Mouse (Mus musculus): ENCODE data around the gene Trp53. TPM values are rescaled to one million over a fixed set of nuclear protein-coding genes. Genes with fewer than 3 reads are reported as not detected.
A peak's percentile ranks its signal among the peaks of the same experiment; 100 is the strongest.
"Not testable (repeated sequence)": the region's sequence is repeated elsewhere in the genome, so short reads cannot be mapped to it uniquely, and the experiment has no call there.

Gene Trp53
- polyA plus RNA-seq (2012; rRNA removed) = 22.1 TPM in 2 replicates

DNA sequence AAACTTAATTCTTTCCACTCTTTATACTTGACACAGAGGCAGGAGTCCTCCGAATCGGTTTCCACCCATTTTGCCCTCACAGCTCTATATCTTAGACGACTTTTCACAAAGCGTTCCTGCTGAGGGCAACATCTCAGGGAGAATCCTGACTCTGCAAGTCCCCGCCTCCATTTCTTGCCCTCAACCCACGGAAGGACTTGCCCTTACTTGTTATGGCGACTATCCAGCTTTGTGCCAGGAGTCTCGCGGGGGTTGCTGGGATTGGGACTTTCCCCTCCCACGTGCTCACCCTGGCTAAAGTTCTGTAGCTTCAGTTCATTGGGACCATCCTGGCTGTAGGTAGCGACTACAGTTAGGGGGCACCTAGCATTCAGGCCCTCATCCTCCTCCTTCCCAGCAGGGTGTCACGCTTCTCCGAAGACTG is at the start of gene Trp53, which contains the start of gene Wrap53:
Trp53 (plus strand) TSS at position 269 of the 424 bp plus-strand sequence.
Wrap53 (minus strand) TSS at position 165 of the 424 bp plus-strand sequence.
- peak; percentile 84; the same call in 1 of the 2 replicates for TF ChIP-seq POLR2A (IDR thresholded peaks at IDR 0.05; ENCODE audit: control insufficient read depth, low read depth, low read length)
- TF ChIP-seq CTCF (IDR thresholded peaks at IDR 0.05; ENCODE audit: control insufficient read depth, insufficient read depth, insufficient replicate concordance, low read depth, low read length) = no peak
- no peaks in the 10 kb centered on the region for H3K27me3 ChIP-seq (ENCODE audit: control insufficient read depth, insufficient read depth, low read length)
- peak within 1 kb of the TSS; percentile 89 for H3K27ac ChIP-seq (ENCODE audit: control insufficient read depth, insufficient read depth, low read depth, low read length)
- H3K4me1 ChIP-seq (ENCODE audit: control insufficient read depth, insufficient read depth, low read length) = peaks cover 16% of the 10 kb centered on the region
- peak within 1 kb of the TSS; percentile 91 for H3K4me3 ChIP-seq (ENCODE audit: control insufficient read depth, low read depth, low read length)
- H3K36me3 ChIP-seq (ENCODE audit: control insufficient read depth, insufficient read depth, low read length) = no peaks in the 10 kb centered on the region; the same call in 1 of the 2 replicates

DNA sequence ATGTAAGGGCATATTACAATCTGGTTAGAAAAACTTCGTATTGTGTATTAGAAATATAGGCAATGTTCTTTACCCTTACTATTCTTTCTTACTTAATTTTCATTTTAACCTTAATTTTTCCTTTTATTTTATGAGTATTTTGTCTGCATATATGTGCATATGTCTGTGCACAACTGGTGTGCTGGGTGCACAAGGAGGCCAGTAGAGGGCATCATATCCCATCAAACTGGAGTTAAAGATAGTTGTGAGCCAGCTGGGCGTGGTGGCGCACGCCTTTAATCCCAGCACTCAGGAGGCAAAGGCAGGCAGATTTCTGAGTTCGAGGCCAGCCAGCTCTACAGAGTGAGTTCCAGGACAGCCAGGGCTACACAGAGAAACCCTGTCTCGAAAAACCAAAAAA is 49.4 kb upstream of the Trp53 start:
- H3K27ac ChIP-seq (ENCODE audit: control insufficient read depth, insufficient read depth, low read depth, low read length); H3K27me3 ChIP-seq (ENCODE audit: control insufficient read depth, insufficient read depth, low read length); H3K4me3 ChIP-seq (ENCODE audit: control insufficient read depth, low read depth, low read length); H3K36me3 ChIP-seq (ENCODE audit: control insufficient read depth, insufficient read depth, low read length); H3K4me1 ChIP-seq (ENCODE audit: control insufficient read depth, insufficient read depth, low read length): not testable (repeated sequence)

DNA sequence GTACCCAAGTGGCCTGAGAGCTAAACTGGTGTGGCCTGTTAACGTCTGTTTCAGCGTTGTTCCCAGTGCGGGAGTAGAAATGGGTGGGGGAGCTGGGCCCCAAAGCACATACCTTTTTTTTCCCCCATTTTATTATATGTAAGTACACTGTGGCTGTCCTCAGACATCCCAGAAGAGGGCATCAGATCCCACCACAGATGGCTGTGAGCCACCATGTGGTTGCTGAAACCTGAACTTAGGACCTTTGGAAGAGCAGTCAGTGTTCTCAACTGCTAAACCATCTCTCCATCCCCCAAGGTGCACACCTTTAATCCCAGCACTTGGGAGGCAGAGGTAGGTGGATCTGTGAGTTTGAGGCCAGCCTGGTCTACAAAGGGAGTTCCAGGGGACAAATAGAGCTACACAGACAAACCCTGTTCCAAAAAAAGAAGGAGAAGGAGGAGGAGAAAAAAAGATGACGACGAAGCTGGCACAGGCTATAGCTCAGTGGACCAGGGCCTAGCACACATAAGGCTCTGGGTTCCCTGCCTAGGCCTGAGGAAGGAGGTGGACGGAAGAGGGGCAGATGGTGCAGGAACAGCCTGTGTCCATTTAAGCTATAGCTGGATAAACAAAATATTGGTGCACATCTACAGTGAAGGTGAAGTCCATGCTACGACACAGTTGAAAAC is 47.5 kb upstream of the Trp53 start:
- TF ChIP-seq CTCF (IDR thresholded peaks at IDR 0.05; ENCODE audit: control insufficient read depth, insufficient read depth, insufficient replicate concordance, low read depth, low read length) (no peak), POLR2A (IDR thresholded peaks at IDR 0.05; ENCODE audit: control insufficient read depth, low read depth, low read length) (no peak)
- no peaks in the 10 kb centered on the region for H3K4me1 ChIP-seq (ENCODE audit: control insufficient read depth, insufficient read depth, low read length)
- H3K27ac ChIP-seq (ENCODE audit: control insufficient read depth, insufficient read depth, low read depth, low read length) = no peak overlapping the region
- no peaks in the 10 kb centered on the region for H3K36me3 ChIP-seq (ENCODE audit: control insufficient read depth, insufficient read depth, low read length)
- no peaks in the 10 kb centered on the region for H3K27me3 ChIP-seq (ENCODE audit: control insufficient read depth, insufficient read depth, low read length)
- H3K4me3 ChIP-seq (ENCODE audit: control insufficient read depth, low read depth, low read length) = no peak overlapping the region

- Histone ChIP-seq H3K27me3 (ENCODE audit: control insufficient read depth, insufficient read depth, low read length) (no peaks in the 10 kb centered on the region), H3K4me1 (ENCODE audit: control insufficient read depth, insufficient read depth, low read length) (no peaks in the 10 kb centered on the region), H3K36me3 (ENCODE audit: control insufficient read depth, insufficient read depth, low read length) (no peaks in the 10 kb centered on the region), H3K27ac (ENCODE audit: control insufficient read depth, insufficient read depth, low read depth, low read length) (no peak overlapping the region), H3K4me3 (ENCODE audit: control insufficient read depth, low read depth, low read length) (no peak overlapping the region)
- TF ChIP-seq POLR2A (IDR thresholded peaks at IDR 0.05; ENCODE audit: control insufficient read depth, low read depth, low read length) (no peak), CTCF (IDR thresholded peaks at IDR 0.05; ENCODE audit: control insufficient read depth, insufficient read depth, insufficient replicate concordance, low read depth, low read length) (no peak)
Measured at GRCm38 (mm10) chr11:69534990-69535389, 45.2 kb upstream of the Trp53 start.

DNA sequence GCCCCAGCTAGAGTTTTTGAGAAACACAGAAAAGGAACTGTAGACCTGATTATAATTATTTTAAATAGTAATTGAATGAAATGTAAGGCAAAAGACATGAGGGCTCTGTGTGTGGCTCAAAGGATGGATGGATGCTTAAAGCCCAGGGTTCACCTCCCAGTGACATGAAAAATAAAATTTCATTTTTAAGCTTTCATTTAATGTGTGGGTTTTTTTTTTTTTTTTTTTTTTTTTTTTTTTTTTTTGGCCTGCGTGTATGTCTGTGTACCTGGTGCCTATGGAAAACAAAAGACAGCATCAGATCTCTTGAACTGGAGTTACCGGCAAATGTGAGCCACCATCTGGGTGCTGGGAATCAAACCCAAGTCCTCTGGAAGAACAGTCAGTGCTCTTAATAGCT is 39.5 kb upstream of the Trp53 start:
- Histone ChIP-seq H3K36me3 (ENCODE audit: control insufficient read depth, insufficient read depth, low read length) (peaks cover 1% of the 10 kb centered on the region; the same call in 1 of the 2 replicates), H3K4me3 (ENCODE audit: control insufficient read depth, low read depth, low read length) (no peak overlapping the region), H3K4me1 (ENCODE audit: control insufficient read depth, insufficient read depth, low read length) (peaks cover under 1% of the 10 kb centered on the region), H3K27me3 (ENCODE audit: control insufficient read depth, insufficient read depth, low read length) (no peaks in the 10 kb centered on the region), H3K27ac (ENCODE audit: control insufficient read depth, insufficient read depth, low read depth, low read length) (no peak overlapping the region)
- TF ChIP-seq POLR2A (IDR thresholded peaks at IDR 0.05; ENCODE audit: control insufficient read depth, low read depth, low read length) = no peak
- TF ChIP-seq CTCF (IDR thresholded peaks at IDR 0.05; ENCODE audit: control insufficient read depth, insufficient read depth, insufficient replicate concordance, low read depth, low read length) = no peak

GRCm38 (mm10) chr11:69541741-69542140 is 38.4 kb upstream of the Trp53 start:
- not testable (repeated sequence) for H3K36me3 ChIP-seq (ENCODE audit: control insufficient read depth, insufficient read depth, low read length); H3K27me3 ChIP-seq (ENCODE audit: control insufficient read depth, insufficient read depth, low read length); H3K4me1 ChIP-seq (ENCODE audit: control insufficient read depth, insufficient read depth, low read length); H3K4me3 ChIP-seq (ENCODE audit: control insufficient read depth, low read depth, low read length); H3K27ac ChIP-seq (ENCODE audit: control insufficient read depth, insufficient read depth, low read depth, low read length)

DNA sequence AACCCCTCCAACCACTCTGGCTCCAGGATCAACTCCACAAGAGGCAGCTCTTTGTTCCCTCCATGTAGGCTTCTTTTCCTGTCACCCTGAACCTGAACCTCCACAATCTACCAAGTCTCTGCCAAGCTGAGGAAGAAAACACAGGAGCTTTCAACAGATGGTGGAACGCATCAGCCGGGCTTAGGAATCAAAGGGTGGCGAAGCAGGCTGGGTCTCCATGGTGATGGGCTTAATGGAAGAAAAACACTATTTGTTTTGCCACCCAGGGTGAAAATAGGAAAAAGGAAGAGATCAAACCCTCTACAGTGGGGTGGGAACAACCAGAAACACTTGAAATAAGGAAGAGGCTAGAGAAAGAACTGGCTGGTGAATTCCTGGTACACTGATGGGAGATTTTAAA is 36.6 kb upstream of the Trp53 start:
- H3K36me3 ChIP-seq (ENCODE audit: control insufficient read depth, insufficient read depth, low read length) = peaks cover 1% of the 10 kb centered on the region; the same call in 1 of the 2 replicates
- no peaks in the 10 kb centered on the region for H3K27me3 ChIP-seq (ENCODE audit: control insufficient read depth, insufficient read depth, low read length)
- peak overlapping the region; percentile 44; the same call in 1 of the 2 replicates for H3K27ac ChIP-seq (ENCODE audit: control insufficient read depth, insufficient read depth, low read depth, low read length)
- TF ChIP-seq CTCF (IDR thresholded peaks at IDR 0.05; ENCODE audit: control insufficient read depth, insufficient read depth, insufficient replicate concordance, low read depth, low read length) = no peak
- no peak for TF ChIP-seq POLR2A (IDR thresholded peaks at IDR 0.05; ENCODE audit: control insufficient read depth, low read depth, low read length)
- peak overlapping the region; percentile 54 for H3K4me3 ChIP-seq (ENCODE audit: control insufficient read depth, low read depth, low read length)
- H3K4me1 ChIP-seq (ENCODE audit: control insufficient read depth, insufficient read depth, low read length) = peaks cover 14% of the 10 kb centered on the region

- H3K27me3 ChIP-seq (ENCODE audit: control insufficient read depth, insufficient read depth, low read length) = no peaks in the 10 kb centered on the region
- peak overlapping the region; percentile 66 for H3K4me3 ChIP-seq (ENCODE audit: control insufficient read depth, low read depth, low read length)
- peaks cover 18% of the 10 kb centered on the region for H3K4me1 ChIP-seq (ENCODE audit: control insufficient read depth, insufficient read depth, low read length)
- TF ChIP-seq POLR2A (IDR thresholded peaks at IDR 0.05; ENCODE audit: control insufficient read depth, low read depth, low read length) = no peak
- TF ChIP-seq CTCF (IDR thresholded peaks at IDR 0.05; ENCODE audit: control insufficient read depth, insufficient read depth, insufficient replicate concordance, low read depth, low read length) = no peak
- H3K27ac ChIP-seq (ENCODE audit: control insufficient read depth, insufficient read depth, low read depth, low read length) = peak overlapping the region; percentile 33
- peaks cover 1% of the 10 kb centered on the region; the same call in 1 of the 2 replicates for H3K36me3 ChIP-seq (ENCODE audit: control insufficient read depth, insufficient read depth, low read length)
Measured at GRCm38 (mm10) chr11:69545957-69546356, 34.2 kb upstream of the Trp53 start.

All from testis, adult 2 months (tissue).